Mouse (Mus musculus) neural tube, embryonic 13.5 days (tissue): Measurements from ENCODE around the gene Lhx3. TPM values are rescaled to one million over a fixed set of nuclear protein-coding genes. Genes with fewer than 3 reads are reported as not detected.
A peak's percentile ranks its signal among the peaks of the same experiment; 100 is the strongest.

Experiments used
- ATAC-seq: fragments of 200-750 bp; cut with Nextera tagmentation; 2 replicates; pipeline ENCODE4 v1.8.0; 2017; ENCODE audit warnings: low read depth, mild to moderate bottlenecking, moderate TSS enrichment, moderate library complexity
- H3K27ac ChIP-seq: fragments of 300-500 bp; sonication (generic); replicated peaks from 2 replicates; pipeline ENCODE4 v1.5.1; 2015; ENCODE audit warnings: moderate library complexity, mild to moderate bottlenecking, inconsistent platforms
- H3K27me3 ChIP-seq: fragments of 300-500 bp; sonication (generic); 2 replicates; pipeline ENCODE4 v1.6.1; 2015; ENCODE audit warnings: mild to moderate bottlenecking, inconsistent platforms
- H3K36me3 ChIP-seq: fragments of 300-500 bp; sonication (generic); 2 replicates; pipeline ENCODE4 v1.6.1; 2015; ENCODE audit warnings: mild to moderate bottlenecking, inconsistent platforms
- H3K4me1 ChIP-seq: fragments of 300-500 bp; sonication (generic); replicated peaks from 2 replicates; pipeline ENCODE4 v1.6.1; 2015; ENCODE audit warnings: inconsistent platforms
- H3K4me2 ChIP-seq: fragments of 300-500 bp; sonication (generic); 2 replicates; pipeline ENCODE4 v1.6.1; 2015; ENCODE audit warnings: inconsistent platforms, mild to moderate bottlenecking, moderate library complexity
- H3K4me3 ChIP-seq: fragments of 300-500 bp; sonication (generic); 2 replicates; pipeline ENCODE4 v1.5.1; 2015; ENCODE audit warnings: mild to moderate bottlenecking, inconsistent platforms
- H3K9ac ChIP-seq: fragments of 300-500 bp; sonication (generic); 2 replicates; pipeline ENCODE4 v1.6.1; 2015; ENCODE audit warnings: moderate library complexity, mild to moderate bottlenecking, inconsistent platforms
- H3K9me3 ChIP-seq: fragments of 300-500 bp; sonication (generic); 2 replicates; pipeline ENCODE4 v1.6.1; 2016; ENCODE audit warnings: inconsistent platforms
- WGBS: fragments of 180-500 bp; shearing (Covaris S2); methylation state at CpG from one replicate; pipeline ENCODE4 v1.1.7; 2015; 5-methylcytosine and 5-hydroxymethylcytosine counted together
- polyA plus RNA-seq: library from polyadenylated mRNA; unstranded; fragments of >200 nt; fragmentation: Nextera tagmentation; extraction: Ambion mirVana; gene quantifications from 2 replicates; pipeline ENCODE4 v1.2.1, GENCODE M21; 2015

Lhx3 gene
- polyA plus RNA-seq, 1 experiment from 2014 or later = 12.5 TPM

DNA sequence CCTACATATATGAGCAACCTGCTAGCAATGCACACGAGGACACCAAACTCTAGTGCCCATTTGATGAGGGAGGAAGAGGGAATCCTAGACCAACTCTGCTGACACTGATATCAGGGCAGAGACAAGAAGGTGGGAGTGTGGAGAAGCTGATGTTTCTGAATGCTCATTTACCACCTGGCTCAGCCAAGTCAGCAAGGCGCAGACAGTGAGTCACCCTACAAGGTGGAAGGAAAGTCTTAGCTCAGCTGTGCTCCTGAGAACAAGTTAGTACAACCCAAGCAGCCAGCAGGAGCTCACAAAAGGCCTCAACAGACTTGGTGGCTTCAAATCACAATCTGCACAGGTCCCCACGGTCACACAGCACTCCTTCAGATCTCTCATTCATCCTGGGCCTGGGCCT, 23.3 kb upstream of the Lhx3 start:
- H3K27me3 ChIP-seq = no peaks in the 10 kb centered on the region
- 80% methylated on average over 3 of the region's 3 CpGs for WGBS
- H3K36me3 ChIP-seq = peaks cover 8% of the 10 kb centered on the region

DNA sequence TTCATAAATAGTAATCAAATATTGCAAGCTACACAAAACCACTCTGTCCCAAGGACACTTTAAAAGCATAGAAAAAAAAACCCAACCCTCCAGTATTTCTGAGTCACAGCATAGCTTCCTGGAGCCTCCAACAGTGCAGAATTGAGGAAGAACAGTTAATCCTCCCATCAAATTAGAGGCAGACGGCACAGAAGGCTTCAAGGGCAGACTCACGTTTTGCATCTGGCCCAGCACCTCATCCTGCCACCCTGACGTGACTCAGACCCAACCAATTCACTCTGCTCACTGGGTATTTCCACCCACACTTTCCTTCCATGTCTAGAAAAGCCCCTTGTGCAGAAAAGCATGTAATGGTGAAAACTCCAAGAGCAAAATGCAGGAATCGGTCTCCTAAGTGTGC, 22.2 kb upstream of the Lhx3 start:
- no peak overlapping the region for H3K27ac ChIP-seq
- no peak overlapping the region for H3K9ac ChIP-seq
- H3K36me3 ChIP-seq = peaks cover 15% of the 10 kb centered on the region
- no peaks in the 10 kb centered on the region for H3K9me3 ChIP-seq
- WGBS = 75% methylated on average over 4 of the region's 4 CpGs
- H3K4me3 ChIP-seq = no peak overlapping the region
- peaks cover 9% of the 10 kb centered on the region for H3K4me1 ChIP-seq
- H3K4me2 ChIP-seq = no peak overlapping the region
- ATAC-seq = no peak
- H3K27me3 ChIP-seq = no peaks in the 10 kb centered on the region

More for the DNA sequence above, 23.3 kb upstream of the Lhx3 start:
- Histone ChIP-seq H3K9me3 (no peaks in the 10 kb centered on the region), H3K4me3 (no peak overlapping the region), H3K4me2 (no peak overlapping the region), H3K27ac (no peak overlapping the region), H3K4me1 (peaks cover 19% of the 10 kb centered on the region), H3K9ac (no peak overlapping the region)
- no peak for ATAC-seq

DNA sequence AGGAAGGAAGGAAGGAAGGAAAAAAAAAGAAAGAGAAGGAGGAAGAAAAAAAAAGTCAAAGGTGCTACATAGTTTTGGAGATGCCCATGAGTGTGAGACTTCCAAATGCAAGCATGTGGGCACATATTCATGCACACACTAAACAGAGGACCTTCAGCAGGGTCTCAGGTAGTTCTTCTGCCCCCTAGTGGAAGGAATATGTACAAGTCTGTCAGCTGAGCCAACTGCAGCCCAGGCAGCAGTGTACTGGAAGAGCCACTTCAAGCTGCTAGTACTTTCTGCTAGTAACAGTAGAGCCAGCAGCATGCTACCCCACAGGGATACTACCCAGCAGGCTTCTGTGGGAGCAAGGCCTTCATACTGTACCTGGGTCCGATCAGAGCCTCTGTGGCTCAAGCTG, 19.7 kb upstream of the Lhx3 start:
- Histone ChIP-seq H3K27me3 (no peaks in the 10 kb centered on the region), H3K9ac (peak overlapping the region; percentile 38; the same call in 1 of the 2 replicates), H3K4me3 (no peak overlapping the region), H3K9me3 (no peaks in the 10 kb centered on the region), H3K27ac (no peak overlapping the region), H3K4me1 (no peaks in the 10 kb centered on the region), H3K4me2 (no peak overlapping the region), H3K36me3 (peaks cover 36% of the 10 kb centered on the region)
- peak; percentile 72; the same call in 1 of the 2 replicates for ATAC-seq
- WGBS = 59% methylated on average over 1 of the region's 1 CpGs

DNA sequence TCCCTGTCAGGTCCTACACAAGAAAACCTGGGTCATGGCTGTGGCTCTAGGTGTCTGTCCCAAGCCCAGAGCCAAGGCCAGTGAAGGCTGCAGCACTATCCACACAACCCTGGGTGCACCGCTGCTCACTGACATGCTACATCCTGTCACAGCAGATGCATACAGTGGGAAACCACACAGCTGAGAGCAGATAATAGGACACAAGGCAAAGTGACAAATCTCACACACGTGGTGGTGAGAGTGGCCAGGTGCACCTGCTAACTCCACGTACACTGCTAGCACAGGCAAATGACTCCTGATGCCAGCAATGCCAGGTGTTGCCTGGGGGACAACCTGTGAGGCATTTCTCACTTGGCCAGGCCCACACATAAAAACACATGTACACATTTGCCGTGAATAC, 17.2 kb upstream of the Lhx3 start:
- WGBS = 84% methylated on average over 4 of the region's 4 CpGs
- H3K36me3 ChIP-seq = peaks cover 62% of the 10 kb centered on the region
- ATAC-seq = no peak

DNA sequence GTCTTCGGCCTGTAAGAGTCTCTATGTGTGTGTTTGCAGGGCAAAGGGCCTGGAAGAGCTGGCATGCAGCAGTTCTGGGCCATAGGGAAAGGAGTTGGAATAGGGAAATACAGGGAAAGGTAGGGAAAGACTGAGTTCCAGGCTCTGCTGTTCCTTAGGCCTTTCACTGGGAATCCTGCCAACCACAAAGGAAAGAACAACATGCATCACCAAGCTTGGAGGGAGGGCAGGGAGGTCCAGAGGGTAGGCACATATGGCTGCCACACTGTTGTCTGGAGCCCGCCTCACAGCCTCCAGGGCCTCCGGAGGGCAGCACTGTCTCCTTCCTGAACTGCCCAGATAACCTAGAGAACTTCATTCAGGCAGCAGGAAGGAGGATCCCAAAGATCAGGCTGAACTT, 15.9 kb upstream of the Lhx3 start:
- no peak overlapping the region for H3K4me2 ChIP-seq
- no peak overlapping the region for H3K9ac ChIP-seq
- no peaks in the 10 kb centered on the region for H3K9me3 ChIP-seq
- no peaks in the 10 kb centered on the region for H3K4me1 ChIP-seq
- no peak overlapping the region for H3K4me3 ChIP-seq
- no peak overlapping the region for H3K27ac ChIP-seq
- ATAC-seq = no peak
- H3K36me3 ChIP-seq = peaks cover 73% of the 10 kb centered on the region
- WGBS = 90% methylated on average over 3 of the region's 3 CpGs
- no peaks in the 10 kb centered on the region for H3K27me3 ChIP-seq

More for the DNA sequence above, 17.2 kb upstream of the Lhx3 start:
- no peak overlapping the region for H3K4me3 ChIP-seq
- no peaks in the 10 kb centered on the region for H3K9me3 ChIP-seq
- no peaks in the 10 kb centered on the region for H3K4me1 ChIP-seq
- H3K27ac ChIP-seq = no peak overlapping the region
- H3K9ac ChIP-seq = no peak overlapping the region
- no peak overlapping the region for H3K4me2 ChIP-seq
- no peaks in the 10 kb centered on the region for H3K27me3 ChIP-seq

DNA sequence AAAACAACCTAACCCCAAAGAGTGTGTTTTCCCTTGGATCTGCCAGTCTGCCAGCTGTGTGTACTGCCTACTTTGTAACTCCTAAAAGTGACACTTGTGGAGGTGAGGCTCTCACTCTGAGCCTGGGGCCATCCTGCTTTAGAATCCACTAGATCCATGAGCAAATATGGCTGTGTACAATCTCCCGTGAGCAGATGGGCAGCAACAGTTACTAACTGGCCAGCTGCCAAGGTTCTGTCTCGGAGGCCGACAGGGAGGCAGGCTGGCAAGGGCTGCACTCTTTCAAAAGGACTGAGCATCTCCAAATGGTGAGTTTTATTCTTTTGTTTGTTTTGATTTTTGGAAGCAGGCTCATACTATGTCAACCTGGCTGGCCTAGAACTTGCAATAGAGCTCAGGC, 6.4 kb upstream of the Lhx3 start:
- no peak for ATAC-seq
- H3K4me2 ChIP-seq = no peak overlapping the region
- H3K27me3 ChIP-seq = peaks cover 5% of the 10 kb centered on the region
- H3K36me3 ChIP-seq = peaks cover 85% of the 10 kb centered on the region
- WGBS = 21% methylated on average over 3 of the region's 3 CpGs
- no peak overlapping the region for H3K9ac ChIP-seq
- H3K9me3 ChIP-seq = no peaks in the 10 kb centered on the region
- peaks cover 8% of the 10 kb centered on the region; the same call in 1 of the 2 replicates for H3K4me1 ChIP-seq
- H3K4me3 ChIP-seq = no peak overlapping the region
- H3K27ac ChIP-seq = no peak overlapping the region

DNA sequence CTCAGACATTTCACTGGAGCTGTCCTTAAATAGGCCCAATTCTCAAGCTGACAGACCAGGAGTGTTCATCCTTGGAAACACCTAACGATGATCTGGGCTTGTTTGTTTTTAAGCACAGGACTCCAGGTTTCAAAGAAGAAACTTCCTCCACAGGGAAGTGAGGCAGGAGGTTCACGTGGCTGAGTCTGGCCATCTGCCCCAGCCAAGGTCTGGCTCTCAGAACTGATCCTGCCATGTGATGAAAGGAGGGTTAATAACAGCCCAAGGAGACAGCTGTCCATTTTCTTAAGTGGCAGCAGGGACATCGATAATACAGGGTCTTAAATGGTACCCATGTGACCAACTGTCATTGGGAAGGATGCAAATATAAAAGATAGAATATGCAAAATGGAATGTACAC, 1.5 kb upstream of the Lhx3 start:
- no peak overlapping the region for H3K9ac ChIP-seq
- H3K4me3 ChIP-seq = no peak overlapping the region
- peaks cover 33% of the 10 kb centered on the region for H3K4me1 ChIP-seq
- H3K27me3 ChIP-seq = peaks cover 48% of the 10 kb centered on the region
- no peak overlapping the region for H3K4me2 ChIP-seq
- H3K27ac ChIP-seq = no peak overlapping the region
- 56% methylated on average over 3 of the region's 3 CpGs for WGBS
- no peaks in the 10 kb centered on the region for H3K9me3 ChIP-seq
- H3K36me3 ChIP-seq = peaks cover 48% of the 10 kb centered on the region
- no peak for ATAC-seq

DNA sequence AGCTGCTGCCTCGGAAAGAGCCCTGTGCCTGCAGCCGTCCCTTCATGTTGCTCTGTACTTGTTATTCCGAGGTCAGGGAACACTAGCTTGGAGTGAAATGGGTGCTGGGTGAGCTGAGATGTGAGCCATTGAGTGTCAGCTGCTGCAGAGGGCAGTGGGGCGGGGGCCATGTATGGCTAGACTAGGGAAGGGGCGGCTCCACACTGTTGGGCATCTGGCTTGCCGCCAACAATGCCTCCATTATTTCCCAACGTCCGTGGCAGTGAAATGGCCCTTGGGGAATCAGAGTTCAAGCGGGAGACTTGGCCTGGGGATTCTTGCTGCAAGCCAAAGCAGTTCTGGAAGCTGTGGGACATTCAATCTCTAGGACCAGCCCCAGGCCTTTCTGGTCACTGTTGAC, 530 bp downstream of the Lhx3 start:
- H3K4me2 ChIP-seq = 0 out of 2 replicates have a peak overlapping the region, but pooled peaks have one; percentile 24
- H3K4me1 ChIP-seq = peaks cover 34% of the 10 kb centered on the region
- no peak; the same call in 1 of the 2 replicates for ATAC-seq
- 1% methylated on average over 9 of the region's 9 CpGs for WGBS
- H3K9ac ChIP-seq = no peak overlapping the region
- peaks cover 34% of the 10 kb centered on the region for H3K36me3 ChIP-seq
- no peaks in the 10 kb centered on the region for H3K9me3 ChIP-seq
- H3K4me3 ChIP-seq = peak overlapping the region; percentile 16; the same call in 1 of the 2 replicates
- H3K27ac ChIP-seq = no peak overlapping the region
- peaks cover 68% of the 10 kb centered on the region for H3K27me3 ChIP-seq

DNA sequence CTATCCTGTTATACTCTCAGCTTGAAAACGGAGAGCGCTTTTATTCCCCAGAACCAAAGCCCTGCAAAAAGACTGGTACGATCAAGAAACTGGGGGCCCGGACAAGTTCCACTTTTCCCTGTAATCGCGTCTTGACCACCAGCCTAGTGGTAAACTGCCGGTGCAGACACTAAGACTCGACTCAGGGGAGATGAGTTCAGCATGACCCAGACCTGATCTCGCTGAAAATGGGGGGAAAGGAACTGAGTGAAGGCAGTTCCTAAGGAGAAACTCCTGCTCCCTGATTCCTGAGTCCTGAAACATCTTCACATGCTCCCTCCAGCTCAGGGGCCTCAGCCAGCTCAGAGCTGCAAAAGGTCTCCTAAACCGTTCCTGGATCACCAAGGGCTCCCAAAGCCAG, 2.3 kb downstream of the Lhx3 start:
- 7% methylated on average over 10 of the region's 10 CpGs for WGBS
- Histone ChIP-seq H3K27ac (no peak overlapping the region; the same call in 1 of the 2 replicates), H3K9me3 (no peaks in the 10 kb centered on the region), H3K9ac (no peak overlapping the region), H3K27me3 (peaks cover 86% of the 10 kb centered on the region), H3K4me1 (peaks cover 42% of the 10 kb centered on the region), H3K36me3 (peaks cover 16% of the 10 kb centered on the region), H3K4me3 (peak overlapping the region; percentile 16; the same call in 1 of the 2 replicates), H3K4me2 (peak overlapping the region; percentile 24; the same call in 1 of the 2 replicates)
- ATAC-seq = no peak

DNA sequence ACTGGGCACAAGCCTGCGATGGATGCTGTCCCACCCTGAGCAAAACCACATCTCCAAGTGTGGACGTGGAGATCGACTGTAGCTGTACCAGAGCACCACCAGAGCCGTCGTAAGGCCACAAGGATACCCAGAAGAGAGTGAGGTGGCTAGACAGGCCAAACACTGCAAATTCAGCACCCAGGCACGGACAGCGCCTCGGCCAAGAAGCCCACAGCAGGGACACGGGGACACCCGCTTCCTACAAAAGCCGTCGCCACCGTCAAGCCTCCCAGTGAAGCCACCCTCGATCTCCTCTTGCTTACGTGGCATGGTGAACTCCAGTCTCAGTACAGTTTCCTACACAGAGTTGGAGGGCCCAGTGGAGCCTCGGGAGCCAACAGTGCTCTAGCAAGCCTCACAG, 3.0 kb downstream of the Lhx3 start:
- peaks cover 42% of the 10 kb centered on the region for H3K4me1 ChIP-seq
- peak overlapping the region; percentile 12 for H3K4me3 ChIP-seq
- H3K9me3 ChIP-seq = no peaks in the 10 kb centered on the region
- H3K36me3 ChIP-seq = peaks cover 10% of the 10 kb centered on the region
- no peak for ATAC-seq
- WGBS = 2% methylated on average over 16 of the region's 16 CpGs
- H3K9ac ChIP-seq = no peak overlapping the region
- no peak overlapping the region for H3K4me2 ChIP-seq
- peaks cover 88% of the 10 kb centered on the region for H3K27me3 ChIP-seq
- no peak overlapping the region for H3K27ac ChIP-seq

DNA sequence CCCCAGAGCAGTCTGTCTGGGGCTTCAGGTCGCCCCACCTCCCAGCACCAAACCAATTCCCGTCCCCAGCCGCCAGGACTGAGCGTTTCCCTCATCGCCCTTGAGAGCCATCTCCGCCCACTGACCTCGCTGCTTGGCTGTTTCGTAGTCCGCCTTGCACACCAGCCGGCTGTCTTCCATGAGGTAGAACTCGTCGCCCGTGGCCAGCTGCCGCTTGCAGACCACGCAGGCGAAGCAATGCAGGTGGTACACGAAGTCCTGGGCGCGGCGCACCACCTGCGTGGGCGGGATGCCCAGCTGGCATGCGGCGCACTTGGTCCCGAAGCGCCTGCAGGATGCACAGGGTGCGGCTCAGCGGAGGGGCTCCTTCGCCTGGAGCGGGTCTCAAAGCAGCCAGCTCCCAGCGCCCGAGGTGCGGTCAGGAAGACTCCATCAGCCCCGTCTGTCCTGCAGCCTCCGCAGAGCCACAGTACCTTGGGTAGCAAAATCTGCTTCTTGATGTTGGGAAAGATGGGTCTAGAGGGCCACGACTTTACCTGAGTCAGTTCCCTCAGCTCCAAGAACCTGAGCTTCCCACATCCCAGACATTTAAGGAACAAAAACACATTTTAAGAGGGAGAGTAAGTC, 5.1 kb downstream of the Lhx3 start:
- under 1% methylated on average over 36 of the region's 36 CpGs for whole genome bisulfite sequencing
- H3K27ac ChIP-seq = 0 out of 2 replicates have a peak overlapping the region, but pooled peaks have one; percentile 9
- peak overlapping the region; percentile 21 for H3K4me3 ChIP-seq
- H3K4me2 ChIP-seq = peak overlapping the region; percentile 43
- H3K9ac ChIP-seq = 0 out of 2 replicates have a peak overlapping the region, but pooled peaks have one; percentile 35
- peaks cover 46% of the 10 kb centered on the region for H3K4me1 ChIP-seq
- no peaks in the 10 kb centered on the region for H3K9me3 ChIP-seq
- no peaks in the 10 kb centered on the region for H3K36me3 ChIP-seq
- peaks cover 100% of the 10 kb centered on the region for H3K27me3 ChIP-seq
- ATAC-seq = no peak

DNA sequence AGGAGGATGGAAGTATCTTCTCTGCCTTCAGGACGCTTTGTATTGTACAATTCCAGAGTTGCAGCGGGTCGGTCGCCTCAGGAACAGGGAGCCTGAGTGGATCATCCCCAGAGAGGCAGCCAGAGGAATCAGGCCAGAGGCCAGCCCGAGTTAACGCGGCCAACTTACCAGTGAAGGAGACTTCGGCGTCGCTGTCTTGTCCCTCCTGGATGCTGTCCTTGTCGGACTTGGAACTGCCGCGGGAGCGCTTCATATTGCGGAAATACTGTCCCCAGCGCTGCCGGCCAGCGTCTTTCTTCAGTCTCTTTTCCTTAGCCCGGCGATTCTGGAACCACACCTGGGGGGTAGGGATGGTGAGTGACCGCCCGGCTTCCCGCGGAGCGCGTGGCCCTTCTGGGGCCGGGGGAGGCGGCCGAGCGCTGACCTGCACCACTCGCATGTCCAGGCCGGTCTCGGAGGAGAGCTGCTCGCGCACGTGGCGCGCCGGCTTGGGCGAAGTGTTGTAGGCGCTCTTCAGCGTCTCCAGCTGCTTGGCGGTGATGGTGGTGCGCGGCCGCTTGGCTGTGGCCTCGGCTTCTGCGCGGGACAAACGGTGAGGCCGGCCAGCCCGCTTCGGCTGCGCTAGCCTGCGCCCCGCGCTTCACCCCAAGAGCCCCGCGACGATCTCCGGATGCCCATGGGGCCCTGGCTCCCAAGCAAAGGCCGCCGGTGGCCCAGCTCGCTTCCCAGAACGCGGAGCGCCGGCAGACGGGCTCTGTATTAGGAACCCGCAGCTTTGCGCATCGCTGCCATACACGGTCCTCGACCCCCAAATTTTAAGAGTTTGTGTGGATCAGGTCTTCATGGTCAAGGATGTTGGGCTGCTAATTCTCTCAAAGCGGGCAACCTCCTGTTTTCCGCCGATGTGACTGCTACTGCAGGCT, 5.9 kb downstream of the Lhx3 start:
- no peaks in the 10 kb centered on the region for H3K9me3 ChIP-seq
- H3K36me3 ChIP-seq = no peaks in the 10 kb centered on the region
- peaks cover 45% of the 10 kb centered on the region for H3K4me1 ChIP-seq
- under 1% methylated on average over 77 of the region's 77 CpGs for WGBS
- H3K4me3 ChIP-seq = peak overlapping the region; percentile 21
- H3K4me2 ChIP-seq = peak overlapping the region; percentile 43
- H3K9ac ChIP-seq = peak overlapping the region; percentile 38
- peaks cover 100% of the 10 kb centered on the region for H3K27me3 ChIP-seq
- ATAC-seq = no peak
- 0 out of 2 replicates have a peak overlapping the region, but pooled peaks have one; percentile 9 for H3K27ac ChIP-seq
